Mouse (Mus musculus): ENCODE results near the gene Gm10320. TPM values are rescaled to one million over a fixed set of nuclear protein-coding genes. Genes with fewer than 3 reads are reported as not detected.

The Gm10320 gene
- polyA plus RNA-seq, 1 experiment from 2014 or later, result 1.6 TPM

DNA sequence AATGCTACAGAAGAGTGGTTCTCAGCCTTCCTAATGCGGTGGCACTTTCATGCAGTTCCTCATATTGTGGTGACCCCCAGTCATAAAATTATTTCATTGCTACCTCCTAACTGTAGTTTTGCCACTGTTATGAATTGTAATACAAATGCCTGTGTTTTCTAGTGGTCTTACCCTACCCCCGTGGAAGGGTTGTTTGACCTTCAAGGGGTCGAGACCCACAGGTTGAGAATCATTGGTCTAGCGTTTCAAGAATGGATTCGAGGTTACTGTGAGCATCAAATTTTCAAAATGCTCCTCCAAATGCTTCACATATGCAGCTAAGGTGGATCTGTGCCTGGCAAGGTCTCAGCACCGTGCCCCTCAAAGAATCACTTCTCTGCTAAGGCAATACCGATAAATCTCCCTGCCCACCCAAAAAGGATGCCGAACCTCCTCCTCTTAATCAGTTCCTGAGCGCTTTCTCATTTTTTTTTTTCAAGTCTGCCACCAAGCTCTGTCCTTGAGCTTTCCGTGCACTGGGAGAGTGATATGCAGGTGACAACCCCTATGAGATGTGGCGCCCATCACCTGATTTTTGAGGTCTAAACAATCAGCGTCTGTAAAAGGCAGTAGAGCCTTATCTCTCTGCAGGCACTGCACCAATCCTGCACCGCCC, 8.8 kb upstream of the Gm10320 start:
- peaks cover 72% of the 10 kb centered on the region for H3K27me3 ChIP-seq (ENCODE audit: control insufficient read depth, insufficient read depth, low read length)

DNA sequence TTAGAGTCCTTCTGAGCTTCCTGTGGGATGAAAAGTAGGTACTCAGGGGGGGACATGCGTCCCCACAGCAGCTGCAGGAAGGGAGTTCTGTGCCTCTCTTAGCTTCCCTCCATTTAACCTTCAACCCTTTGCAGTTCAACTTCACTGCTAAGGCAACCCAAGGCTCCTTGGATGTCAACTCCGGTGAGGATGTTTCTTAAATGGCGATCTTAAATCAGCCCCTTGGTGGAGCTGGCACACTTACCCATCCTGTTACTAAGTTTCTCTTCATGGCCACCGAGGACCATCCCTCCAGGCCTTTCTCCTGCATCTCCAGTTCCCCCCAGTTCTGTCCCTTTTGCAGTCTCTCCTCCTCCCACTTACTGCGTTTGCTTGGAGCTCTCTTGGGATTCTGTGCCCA, 6.8 kb upstream of the Gm10320 start:
- Histone ChIP-seq H3K4me1 (ENCODE audit: control insufficient read depth, insufficient read depth, low read length) (peaks cover 6% of the 10 kb centered on the region), H3K4me3 (replicated peaks; ENCODE audit: low read length) (no peak overlapping the region), H3K27ac (ENCODE audit: low read length) (no peak overlapping the region), H3K27me3 (ENCODE audit: control insufficient read depth, insufficient read depth, low read length) (peaks cover 55% of the 10 kb centered on the region), H3K4me2 (ENCODE audit: low read depth, low read length) (no peak overlapping the region), H3K36me3 (ENCODE audit: control insufficient read depth, insufficient read depth, low read length) (no peaks in the 10 kb centered on the region), H3K9ac (ENCODE audit: low read length) (no peak overlapping the region), H3K9me3 (replicated peaks; ENCODE audit: control insufficient read depth, low read length) (no peaks in the 10 kb centered on the region)
- ATAC-seq (ENCODE audit: insufficient read depth, low FRiP score), result no peak
- WGBS, result 58% methylated on average over 5 of the region's 5 CpGs

More for the DNA sequence above, 8.8 kb upstream of the Gm10320 start:
- H3K4me1 ChIP-seq (ENCODE audit: control insufficient read depth, insufficient read depth, low read length), result peaks cover 20% of the 10 kb centered on the region
- 29% methylated on average over 13 of the region's 13 CpGs for WGBS
- H3K4me2 ChIP-seq (ENCODE audit: low read depth, low read length), result no peak overlapping the region
- H3K9me3 ChIP-seq (replicated peaks; ENCODE audit: control insufficient read depth, low read length), result no peaks in the 10 kb centered on the region
- no peak for ATAC-seq (ENCODE audit: insufficient read depth, low FRiP score)
- no peak overlapping the region for H3K9ac ChIP-seq (ENCODE audit: low read length)
- no peak overlapping the region for H3K4me3 ChIP-seq (replicated peaks; ENCODE audit: low read length)
- no peaks in the 10 kb centered on the region for H3K36me3 ChIP-seq (ENCODE audit: control insufficient read depth, insufficient read depth, low read length)
- H3K27ac ChIP-seq (ENCODE audit: low read length), result no peak overlapping the region

DNA sequence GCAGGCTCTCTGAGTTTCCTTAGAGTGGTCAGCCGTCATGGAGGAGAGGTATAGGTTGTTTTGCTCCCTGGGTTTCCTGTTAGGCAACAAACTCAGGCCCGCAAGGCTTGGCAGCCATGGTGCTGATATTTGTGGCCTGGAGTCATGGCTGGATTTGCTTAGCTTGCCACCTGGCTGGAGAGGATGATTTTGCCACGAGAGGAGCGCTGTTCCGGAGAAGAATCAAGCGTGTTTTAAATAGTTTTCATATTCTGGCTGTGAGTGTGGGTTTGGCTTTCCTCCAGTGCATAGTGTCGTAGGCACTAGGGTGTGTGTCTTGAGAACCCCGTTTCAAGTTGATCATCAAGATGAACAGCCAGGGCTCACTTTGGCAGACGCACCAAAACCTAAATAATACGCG, 6.3 kb upstream of the Gm10320 start:
- ATAC-seq (ENCODE audit: insufficient read depth, low FRiP score), result no peak
- no peaks in the 10 kb centered on the region for H3K9me3 ChIP-seq (replicated peaks; ENCODE audit: control insufficient read depth, low read length)
- no peak overlapping the region for H3K4me3 ChIP-seq (replicated peaks; ENCODE audit: low read length)
- no peak overlapping the region for H3K4me2 ChIP-seq (ENCODE audit: low read depth, low read length)
- peaks cover 54% of the 10 kb centered on the region for H3K27me3 ChIP-seq (ENCODE audit: control insufficient read depth, insufficient read depth, low read length)
- no peak overlapping the region for H3K27ac ChIP-seq (ENCODE audit: low read length)
- H3K9ac ChIP-seq (ENCODE audit: low read length), result no peak overlapping the region
- no peaks in the 10 kb centered on the region for H3K36me3 ChIP-seq (ENCODE audit: control insufficient read depth, insufficient read depth, low read length)
- WGBS, result 51% methylated on average over 11 of the region's 11 CpGs
- peaks cover 4% of the 10 kb centered on the region for H3K4me1 ChIP-seq (ENCODE audit: control insufficient read depth, insufficient read depth, low read length)

DNA sequence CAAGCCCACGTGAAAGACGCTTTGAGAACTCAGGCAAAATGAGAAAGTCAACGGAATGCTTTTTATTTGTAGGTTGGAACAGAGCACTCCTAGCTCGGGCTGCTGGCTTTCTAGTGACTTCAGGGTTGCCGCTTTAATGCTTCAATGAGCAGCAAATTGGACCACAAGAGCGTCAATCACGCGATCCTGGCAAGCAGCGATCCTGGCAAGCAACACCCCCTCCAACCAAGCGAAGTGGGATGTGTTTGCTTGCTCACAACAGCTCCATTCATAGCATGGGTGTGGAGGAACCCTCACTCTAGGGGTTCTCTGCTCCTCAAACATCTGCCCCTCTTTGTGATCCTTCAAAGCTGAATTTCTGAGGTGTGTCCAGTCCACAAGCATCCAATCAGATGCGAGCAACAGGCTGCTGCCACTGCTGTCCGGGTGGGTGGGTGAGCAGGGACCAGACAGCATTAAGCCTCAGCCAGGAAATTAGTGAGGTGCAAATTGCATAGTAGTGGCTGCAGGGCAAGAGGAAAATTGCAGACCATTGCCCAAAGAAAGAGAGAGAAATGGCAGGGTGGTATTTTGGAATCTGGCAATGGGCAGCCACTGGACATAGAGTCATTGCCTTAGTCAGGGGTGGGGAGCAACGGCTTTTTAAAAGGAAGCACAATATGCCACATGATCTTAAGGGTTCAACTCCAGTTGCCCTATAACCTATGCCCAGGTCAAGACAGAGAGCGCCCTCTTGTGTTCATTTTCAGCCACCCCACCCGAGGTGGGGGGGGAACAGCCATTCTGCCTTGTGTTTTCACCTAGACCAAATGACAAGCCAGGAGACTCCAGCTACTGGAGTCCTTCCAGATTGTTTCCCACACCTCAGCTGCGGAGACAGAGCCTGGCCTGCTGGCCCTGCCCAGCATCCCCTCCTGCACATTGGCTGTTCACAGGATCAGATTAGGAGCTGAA, 5.4 kb upstream of the Gm10320 start:
- Histone ChIP-seq H3K9me3 (replicated peaks; ENCODE audit: control insufficient read depth, low read length) (no peaks in the 10 kb centered on the region), H3K4me3 (replicated peaks; ENCODE audit: low read length) (no peak overlapping the region), H3K36me3 (ENCODE audit: control insufficient read depth, insufficient read depth, low read length) (no peaks in the 10 kb centered on the region), H3K9ac (ENCODE audit: low read length) (no peak overlapping the region), H3K27ac (ENCODE audit: low read length) (no peak overlapping the region), H3K4me2 (ENCODE audit: low read depth, low read length) (no peak overlapping the region), H3K27me3 (ENCODE audit: control insufficient read depth, insufficient read depth, low read length) (peaks cover 46% of the 10 kb centered on the region), H3K4me1 (ENCODE audit: control insufficient read depth, insufficient read depth, low read length) (no peaks in the 10 kb centered on the region)
- ATAC-seq (ENCODE audit: insufficient read depth, low FRiP score), result no peak
- 32% methylated on average over 16 of the region's 16 CpGs for WGBS

DNA sequence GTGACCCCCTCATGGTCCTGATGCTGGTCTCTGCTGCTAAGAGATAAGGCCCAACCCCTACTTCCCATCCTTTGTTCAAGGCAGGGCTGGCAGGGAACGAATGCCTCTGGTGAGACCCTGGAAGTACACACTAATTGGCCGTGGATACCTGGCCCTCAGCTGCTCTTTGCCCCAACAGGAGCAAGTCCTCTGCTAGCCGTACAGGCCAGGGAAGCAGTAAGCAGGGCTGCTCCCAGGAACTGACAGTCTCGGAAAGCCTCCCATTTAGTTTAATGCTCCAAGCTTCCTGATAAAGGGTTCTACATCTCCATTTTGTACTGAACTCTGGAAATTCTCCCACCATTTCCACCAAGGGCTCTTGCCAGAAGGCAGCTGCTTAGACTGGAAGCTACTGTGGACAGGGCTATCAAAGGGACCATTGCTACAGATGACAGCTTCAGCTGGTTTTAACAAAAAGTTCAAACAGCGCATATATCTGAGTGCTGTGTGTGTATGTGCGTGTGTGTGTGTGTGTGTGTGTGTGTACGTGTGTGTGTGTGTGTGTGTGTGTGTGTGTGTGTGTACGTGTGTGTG, 2.8 kb upstream of the Gm10320 start:
- peaks cover 22% of the 10 kb centered on the region for H3K27me3 ChIP-seq (ENCODE audit: control insufficient read depth, insufficient read depth, low read length)
- 71% methylated on average over 7 of the region's 8 CpGs for WGBS
- ATAC-seq (ENCODE audit: insufficient read depth, low FRiP score), result no peak
- H3K27ac ChIP-seq (ENCODE audit: low read length), result no peak overlapping the region
- H3K4me3 ChIP-seq (replicated peaks; ENCODE audit: low read length), result no peak overlapping the region
- no peaks in the 10 kb centered on the region for H3K4me1 ChIP-seq (ENCODE audit: control insufficient read depth, insufficient read depth, low read length)
- H3K9ac ChIP-seq (ENCODE audit: low read length), result no peak overlapping the region
- H3K36me3 ChIP-seq (ENCODE audit: control insufficient read depth, insufficient read depth, low read length), result no peaks in the 10 kb centered on the region
- H3K4me2 ChIP-seq (ENCODE audit: low read depth, low read length), result no peak overlapping the region
- H3K9me3 ChIP-seq (replicated peaks; ENCODE audit: control insufficient read depth, low read length), result no peaks in the 10 kb centered on the region

DNA sequence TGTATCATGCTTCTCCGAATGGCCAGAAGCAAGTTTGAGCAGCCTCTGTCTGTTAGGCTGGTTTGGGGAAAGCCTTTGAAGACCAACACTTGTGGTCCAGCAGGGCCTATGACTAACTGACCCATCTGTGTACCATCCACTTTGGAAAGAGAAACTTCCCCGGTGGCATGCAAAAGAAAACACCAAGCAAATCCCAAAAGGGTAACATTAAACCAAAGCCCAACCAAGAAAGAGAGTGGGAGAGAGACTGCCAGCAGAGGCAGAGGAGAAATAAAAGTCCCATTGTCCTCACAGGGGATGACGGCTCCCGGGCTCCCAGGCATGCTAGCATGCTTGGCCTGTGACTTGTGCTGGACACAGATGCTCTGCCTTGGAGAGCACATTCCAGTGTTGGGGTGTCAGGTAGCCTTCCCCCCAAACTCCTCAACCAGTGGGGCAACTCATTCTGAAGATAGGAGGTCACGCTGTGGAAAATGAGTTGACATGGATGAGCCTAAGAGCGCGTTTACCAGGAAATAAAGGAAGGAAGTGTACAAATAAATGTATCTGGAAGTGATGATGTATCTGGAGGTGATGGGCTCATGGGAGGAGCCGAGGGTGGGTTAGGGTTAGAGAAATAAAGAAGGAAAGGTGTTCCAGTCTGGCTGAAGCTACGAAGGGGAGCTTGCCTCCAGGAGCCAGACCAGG, 911 bp upstream of the Gm10320 start:
- Histone ChIP-seq H3K4me3 (replicated peaks; ENCODE audit: low read length) (no peak overlapping the region), H3K27me3 (ENCODE audit: control insufficient read depth, insufficient read depth, low read length) (peaks cover 3% of the 10 kb centered on the region), H3K9ac (ENCODE audit: low read length) (no peak overlapping the region), H3K9me3 (replicated peaks; ENCODE audit: control insufficient read depth, low read length) (no peaks in the 10 kb centered on the region), H3K4me2 (ENCODE audit: low read depth, low read length) (no peak overlapping the region), H3K4me1 (ENCODE audit: control insufficient read depth, insufficient read depth, low read length) (no peaks in the 10 kb centered on the region), H3K36me3 (ENCODE audit: control insufficient read depth, insufficient read depth, low read length) (no peaks in the 10 kb centered on the region), H3K27ac (ENCODE audit: low read length) (no peak overlapping the region)
- no peak for ATAC-seq (ENCODE audit: insufficient read depth, low FRiP score)
- WGBS, result 70% methylated on average over 9 of the region's 9 CpGs

DNA sequence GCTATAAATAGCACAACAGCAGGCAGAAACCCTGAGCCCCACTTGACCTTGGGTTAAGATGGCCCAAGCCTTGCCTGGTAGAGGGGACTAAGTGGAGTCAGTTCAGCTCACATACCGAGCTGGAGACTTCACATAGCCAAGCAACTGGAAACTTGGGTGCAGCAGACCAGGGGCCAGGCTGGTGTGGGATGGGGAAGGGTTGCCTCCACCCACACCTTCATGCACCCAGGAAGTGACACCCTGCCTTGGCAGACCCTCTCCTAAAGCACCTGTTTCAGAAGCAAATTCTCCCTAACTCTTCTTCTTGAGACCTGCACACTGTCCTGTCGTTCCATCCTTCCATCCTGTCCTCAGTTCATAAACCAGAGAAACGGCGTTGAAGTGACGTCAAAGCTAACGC, 5.1 kb downstream of the Gm10320 start:
- H3K4me3 ChIP-seq (replicated peaks; ENCODE audit: low read length), result no peak overlapping the region
- no peak for ATAC-seq (ENCODE audit: insufficient read depth, low FRiP score)
- H3K9me3 ChIP-seq (replicated peaks; ENCODE audit: control insufficient read depth, low read length), result no peaks in the 10 kb centered on the region
- H3K27ac ChIP-seq (ENCODE audit: low read length), result no peak overlapping the region
- 84% methylated on average over 6 of the region's 6 CpGs for WGBS
- H3K9ac ChIP-seq (ENCODE audit: low read length), result no peak overlapping the region
- no peak overlapping the region for H3K4me2 ChIP-seq (ENCODE audit: low read depth, low read length)
- H3K4me1 ChIP-seq (ENCODE audit: control insufficient read depth, insufficient read depth, low read length), result no peaks in the 10 kb centered on the region
- no peaks in the 10 kb centered on the region for H3K36me3 ChIP-seq (ENCODE audit: control insufficient read depth, insufficient read depth, low read length)
- no peaks in the 10 kb centered on the region for H3K27me3 ChIP-seq (ENCODE audit: control insufficient read depth, insufficient read depth, low read length)

DNA sequence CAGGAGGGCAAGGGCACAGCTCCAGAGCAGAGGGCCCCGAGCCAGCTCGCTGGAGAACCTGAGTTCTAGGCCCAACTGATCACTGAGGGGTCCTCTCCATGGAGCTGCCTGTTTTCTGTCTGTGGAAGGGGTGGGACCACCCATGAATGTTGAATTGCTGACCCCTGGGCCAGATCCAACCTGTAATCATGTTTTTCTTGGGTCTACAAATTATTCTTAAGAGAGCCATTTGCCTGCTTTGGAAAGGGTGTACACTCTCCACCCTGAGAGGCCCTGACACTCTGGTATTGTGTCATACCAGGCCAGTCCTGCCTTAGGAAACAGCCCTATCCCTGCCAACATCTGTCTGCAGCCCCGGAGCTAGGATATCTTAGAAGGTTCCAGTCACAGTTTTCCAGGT, 5.6 kb downstream of the Gm10320 start:
- Histone ChIP-seq H3K27ac (ENCODE audit: low read length) (no peak overlapping the region), H3K4me3 (replicated peaks; ENCODE audit: low read length) (no peak overlapping the region), H3K27me3 (ENCODE audit: control insufficient read depth, insufficient read depth, low read length) (no peaks in the 10 kb centered on the region), H3K9ac (ENCODE audit: low read length) (no peak overlapping the region), H3K4me2 (ENCODE audit: low read depth, low read length) (no peak overlapping the region), H3K36me3 (ENCODE audit: control insufficient read depth, insufficient read depth, low read length) (no peaks in the 10 kb centered on the region), H3K9me3 (replicated peaks; ENCODE audit: control insufficient read depth, low read length) (no peaks in the 10 kb centered on the region), H3K4me1 (ENCODE audit: control insufficient read depth, insufficient read depth, low read length) (no peaks in the 10 kb centered on the region)
- no peak for ATAC-seq (ENCODE audit: insufficient read depth, low FRiP score)
- 69% methylated on average over 3 of the region's 3 CpGs for WGBS

All from stomach, embryonic 16.5 days (tissue).